Mouse (Mus musculus): ENCODE data around the gene Ift80.

GRCm38 (mm10) chr3:68966527-68967285 is 37.7 kb downstream of the Ift80 start:
- TF ChIP-seq HCFC1 (IDR thresholded peaks at IDR 0.05; ENCODE audit: borderline replicate concordance, insufficient read depth, low read length) (no peak), ZNF384 (IDR thresholded peaks at IDR 0.05; ENCODE audit: low read depth, low read length) (no peak), MAFK (IDR thresholded peaks at IDR 0.05; ENCODE audit: insufficient read depth, low read depth, low read length) (no peak), CHD2 (IDR thresholded peaks at IDR 0.05; ENCODE audit: low read depth, low read length) (no peak), ZC3H11A (IDR thresholded peaks at IDR 0.05; ENCODE audit: borderline replicate concordance, low read depth, low read length) (no peak)

Data from ES-E14 (cell line).